Mouse (Mus musculus) liver, postnatal 0 days (tissue): ENCODE measurements around the gene Acot12.

ENCODE experiments used
- CTCF ChIP-seq: sonication (generic); IDR thresholded peaks from 2 replicates; pipeline ENCODE4 v1.5.1; 2016; ENCODE audit warnings: antibody characterized with exemption, low read depth
- EP300 ChIP-seq: IDR thresholded peaks from 2 replicates; pipeline ENCODE4 v1.6.1; 2016; ENCODE audit warnings: antibody characterized with exemption, low read depth, mild to moderate bottlenecking

GRCm38 (mm10) chr13:91796003-91796402 lies 54.7 kb downstream of the Acot12 start:
- TF ChIP-seq CTCF (no peak), EP300 (no peak)
